Mouse (Mus musculus): ENCODE measurements around the gene Col23a1.

The Col23a1 gene

DNA sequence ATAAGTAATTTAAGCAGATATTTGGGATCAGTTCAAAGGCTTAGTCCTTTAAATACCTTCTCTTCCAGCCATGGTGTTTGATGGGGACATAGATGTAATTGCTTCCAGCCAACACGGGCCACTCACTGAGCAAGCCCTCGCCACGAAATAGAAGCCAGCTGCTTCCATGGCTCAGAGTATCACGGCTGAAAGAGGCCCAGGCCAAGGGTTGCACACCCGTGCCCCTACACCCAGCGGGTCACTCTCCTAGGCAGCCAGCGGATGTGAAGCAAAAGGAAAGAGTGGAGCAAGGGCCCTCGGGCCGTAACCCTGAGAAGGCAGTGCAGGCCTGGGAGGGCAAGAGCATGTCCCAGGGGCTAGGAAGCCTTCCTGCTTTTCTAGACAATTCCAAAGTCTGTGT is 252.7 kb downstream of the Col23a1 start:
- DNase-seq (ENCODE audit: low read depth) = no peak

DNA sequence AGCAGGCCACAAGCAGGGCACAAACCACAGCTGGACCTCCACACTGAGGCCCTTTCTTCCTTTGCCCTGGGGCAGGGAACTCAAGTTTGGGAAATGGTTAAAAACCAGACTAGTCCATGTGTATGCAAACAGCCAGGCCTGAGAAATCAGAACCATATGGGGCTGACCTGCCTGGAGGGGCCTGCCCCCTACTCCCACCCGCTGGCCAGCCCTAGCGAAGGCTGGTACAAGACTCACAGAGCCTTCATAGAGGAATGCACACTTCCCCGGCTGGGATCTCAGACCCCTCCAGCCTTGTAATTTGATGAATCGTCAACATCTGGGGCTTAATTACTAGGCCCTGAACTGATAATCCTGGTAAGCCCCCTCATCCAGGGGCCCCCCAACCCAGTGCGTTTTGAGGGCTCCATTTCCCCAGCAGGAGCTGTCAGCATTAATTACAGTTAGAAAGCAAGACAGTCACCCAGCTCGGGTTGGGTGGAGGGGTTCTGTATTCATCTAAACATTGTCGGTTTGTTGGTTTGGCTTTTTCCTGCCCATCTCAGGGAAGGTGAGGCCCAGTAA is 253.8 kb downstream of the Col23a1 start:
- DNase-seq (ENCODE audit: low read depth) = no peak

GRCm38 (mm10) chr11:51544413-51544812 is 254.7 kb downstream of the Col23a1 start:
- DNase-seq (ENCODE audit: low read depth) = no peak

GRCm38 (mm10) chr11:51545811-51546210 is 256.1 kb downstream of the Col23a1 start:
- no peak for DNase-seq (ENCODE audit: low read depth)

DNA sequence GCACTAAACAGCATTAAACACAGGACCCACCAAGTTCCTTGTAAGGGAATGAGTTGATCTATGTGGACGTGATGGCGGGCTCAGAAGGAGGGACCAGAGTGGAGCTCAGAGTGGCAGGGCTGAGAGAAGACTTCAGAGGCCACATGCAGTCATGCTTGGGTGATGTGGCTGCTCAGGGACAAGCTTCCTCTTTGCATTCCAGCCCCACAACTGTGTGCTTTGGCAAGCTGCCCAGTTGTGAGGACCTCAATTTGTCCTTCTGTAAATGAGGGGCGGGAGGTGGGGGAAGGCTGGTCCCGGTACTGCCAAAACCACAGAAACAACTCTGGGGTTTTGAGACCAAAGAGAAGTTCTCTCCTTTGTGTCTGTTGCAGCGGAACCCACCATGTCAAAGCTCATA is 261.5 kb downstream of the Col23a1 start:
- no peak for DNase-seq (ENCODE audit: low read depth)

DNA sequence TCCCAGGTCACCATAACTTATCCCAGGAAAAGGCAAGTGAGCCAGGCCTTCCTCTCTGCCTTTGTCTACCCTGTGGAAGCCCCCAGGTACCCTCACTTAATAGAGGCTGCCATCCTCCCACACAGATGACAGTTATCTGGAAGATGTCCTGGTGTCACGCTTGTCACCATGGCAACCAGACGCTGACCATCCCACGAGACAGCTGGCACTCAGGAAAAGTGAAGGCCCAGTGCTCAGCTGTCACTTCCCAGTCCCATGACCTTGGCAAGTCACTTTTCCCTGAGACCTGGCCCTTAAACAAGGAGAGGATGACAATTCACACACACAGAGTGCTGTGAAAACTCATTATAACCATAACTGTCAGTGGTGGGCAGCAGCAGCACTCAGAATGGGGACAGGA is 262.4 kb downstream of the Col23a1 start:
- DNase-seq (ENCODE audit: low read depth) = no peak

DNA sequence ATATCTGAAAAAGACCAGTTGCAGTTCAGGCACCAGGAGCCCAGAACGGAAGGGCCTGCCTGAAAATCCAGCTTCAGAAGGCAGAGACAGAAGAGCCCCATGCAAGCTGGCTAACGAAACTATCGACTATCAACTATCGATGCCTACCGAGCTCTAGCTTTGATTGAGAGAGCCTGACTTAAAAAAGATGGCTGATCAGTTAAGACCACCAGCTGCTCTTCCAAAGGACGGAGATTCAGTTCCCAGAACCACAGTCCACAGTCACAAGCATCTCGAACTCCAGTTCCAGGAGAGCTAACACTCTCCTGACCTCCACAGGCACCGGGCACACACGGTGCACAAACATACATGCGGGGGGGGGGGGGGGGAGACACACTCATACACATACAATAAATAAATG is 264.9 kb downstream of the Col23a1 start:
- peak; percentile 25 for DNase-seq (ENCODE audit: low read depth)

DNA sequence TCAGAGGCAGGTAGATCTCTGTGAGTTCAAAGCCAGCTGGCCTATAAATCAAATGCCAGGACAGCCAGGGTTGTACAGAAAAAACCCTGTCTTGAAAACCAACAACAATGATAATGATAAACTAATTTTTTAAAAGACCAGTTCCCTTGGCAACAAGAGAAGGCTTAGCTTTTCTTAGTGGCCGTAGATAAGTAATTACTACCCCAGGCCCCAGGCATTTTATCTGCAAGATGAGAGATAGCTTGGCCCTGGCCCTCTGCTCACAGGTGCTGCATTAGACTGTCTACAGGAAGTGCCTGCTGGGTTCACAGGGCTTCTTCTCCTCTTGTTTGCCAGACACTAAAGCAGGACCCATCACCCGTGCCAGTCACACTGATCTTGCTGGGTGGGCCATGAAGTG is 265.3 kb downstream of the Col23a1 start:
- DNase-seq (ENCODE audit: low read depth) = no peak

DNA sequence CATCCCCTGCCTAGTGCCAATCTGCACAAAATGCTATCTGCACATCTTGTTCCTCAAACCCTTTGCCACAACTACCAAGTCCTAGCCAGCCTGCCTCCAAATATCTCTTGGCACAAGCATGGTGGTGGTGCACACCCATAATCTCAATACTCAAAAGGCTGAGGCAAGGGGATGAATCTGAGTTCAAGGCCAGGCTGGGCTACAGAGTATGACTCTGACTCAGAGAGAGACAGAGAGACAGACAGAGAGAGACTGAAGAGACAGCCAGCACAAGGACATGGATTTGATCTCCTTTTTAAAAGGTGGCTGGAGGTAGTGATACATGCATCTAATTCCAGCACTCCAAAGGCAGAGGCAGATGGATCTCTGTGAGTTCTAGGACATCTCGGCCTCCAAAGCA is 273.6 kb downstream of the Col23a1 start:
- no peak for DNase-seq (ENCODE audit: low read depth)

GRCm38 (mm10) chr11:51565062-51565461 is 275.3 kb downstream of the Col23a1 start:
- no peak for DNase-seq (ENCODE audit: low read depth)

- no peak for DNase-seq (ENCODE audit: low read depth)
These were observed 276.2 kb downstream of the Col23a1 start for GRCm38 (mm10) chr11:51565951-51566350.

- DNase-seq (ENCODE audit: low read depth) = no peak
These were observed 279.1 kb downstream of the Col23a1 start for GRCm38 (mm10) chr11:51568801-51569200.

- DNase-seq (ENCODE audit: low read depth) = no peak
These were observed 286.7 kb downstream of the Col23a1 start for GRCm38 (mm10) chr11:51576454-51576853.

DNA sequence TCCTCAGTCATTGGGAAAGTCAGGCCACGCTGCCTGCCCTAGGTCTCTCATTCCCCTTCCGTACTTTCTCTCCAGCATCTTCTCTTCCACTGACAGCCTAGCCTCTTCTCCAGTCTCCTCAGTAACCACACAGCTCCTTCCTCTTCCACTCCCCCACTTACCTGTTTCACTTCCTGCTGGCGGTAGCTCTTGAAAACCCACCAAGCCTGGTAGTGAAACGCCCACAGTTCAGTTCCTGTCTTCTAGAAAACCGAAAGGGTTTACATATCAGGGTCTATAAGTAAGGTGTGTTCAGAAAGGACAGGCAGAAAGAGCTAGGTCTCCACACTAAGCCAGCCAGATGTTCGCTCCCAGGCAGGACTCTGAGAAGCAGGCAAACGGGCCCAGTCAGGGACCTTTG is 287.9 kb downstream of the Col23a1 start:
- no peak for DNase-seq (ENCODE audit: low read depth)

- no peak for DNase-seq (ENCODE audit: low read depth)
These were observed 289.3 kb downstream of the Col23a1 start for GRCm38 (mm10) chr11:51579024-51579423.

GRCm38 (mm10) chr11:51582713-51583112 is 293.0 kb downstream of the Col23a1 start:
- peak; percentile 81 for DNase-seq (ENCODE audit: low read depth)

DNA sequence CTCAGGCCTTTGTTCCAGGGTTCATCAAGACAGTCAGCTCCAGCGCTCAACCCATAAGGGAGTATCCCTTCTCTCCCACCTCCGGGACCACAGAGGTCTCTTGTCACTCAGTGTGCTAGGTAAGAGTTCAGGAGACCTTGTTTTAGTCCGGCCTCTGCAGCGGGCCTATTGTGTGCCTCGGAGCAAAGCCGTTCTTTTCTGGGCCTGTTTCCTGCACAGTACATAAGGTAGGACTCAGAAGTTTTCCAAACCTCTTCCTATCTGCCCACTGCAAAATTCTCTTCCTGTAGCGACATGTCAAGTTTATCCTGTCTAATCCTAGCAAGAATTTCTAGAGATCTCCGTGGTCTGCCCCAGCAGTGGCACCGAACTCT is 294.3 kb downstream of the Col23a1 start:
- DNase-seq (ENCODE audit: low read depth) = no peak

DNA sequence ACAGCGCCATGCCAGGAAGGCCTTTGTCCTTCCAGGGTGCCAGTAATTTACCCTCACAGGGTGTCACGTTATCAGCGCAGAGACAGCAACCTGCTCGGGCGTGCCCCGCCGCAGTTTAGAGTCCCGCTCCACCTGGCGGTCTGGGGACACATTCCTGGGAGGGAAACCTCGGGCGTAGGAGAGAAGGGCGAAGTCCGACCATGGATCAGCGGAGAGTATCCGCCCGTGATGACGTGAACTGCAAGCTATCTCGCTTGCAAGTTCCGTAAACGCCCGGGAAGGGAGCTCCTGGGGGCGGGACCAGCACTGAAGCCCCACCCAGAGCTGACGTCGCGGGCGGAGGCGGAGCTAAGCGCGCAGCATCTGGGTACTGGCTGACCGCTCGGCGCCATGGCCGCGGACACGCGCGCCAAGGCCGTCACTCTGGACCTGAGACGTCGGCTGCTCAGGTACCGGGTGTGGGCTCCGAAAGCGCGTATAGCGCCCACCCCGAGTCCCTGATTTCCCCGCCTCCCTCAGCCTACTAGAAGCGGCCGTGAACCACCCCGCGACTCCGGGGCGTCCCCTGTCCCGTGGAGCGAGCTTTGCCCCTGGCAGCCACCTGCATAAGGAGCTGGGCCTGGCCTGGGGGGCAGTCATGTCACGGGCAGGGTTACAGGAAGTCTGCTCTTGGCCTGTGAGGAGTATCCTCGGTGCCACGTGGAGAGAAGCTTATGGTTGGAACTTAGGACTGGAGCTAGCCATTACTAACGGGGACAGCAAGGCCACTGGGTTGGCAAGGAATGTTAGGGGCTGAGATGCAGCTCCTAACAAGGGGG is 294.9 kb downstream of the Col23a1 start, which contains the start of gene Phykpl:
Phykpl (plus strand) TSS at position 327 of the 818 bp plus-strand sequence.
- DNase-seq (ENCODE audit: low read depth) = peak; percentile 99

DNA sequence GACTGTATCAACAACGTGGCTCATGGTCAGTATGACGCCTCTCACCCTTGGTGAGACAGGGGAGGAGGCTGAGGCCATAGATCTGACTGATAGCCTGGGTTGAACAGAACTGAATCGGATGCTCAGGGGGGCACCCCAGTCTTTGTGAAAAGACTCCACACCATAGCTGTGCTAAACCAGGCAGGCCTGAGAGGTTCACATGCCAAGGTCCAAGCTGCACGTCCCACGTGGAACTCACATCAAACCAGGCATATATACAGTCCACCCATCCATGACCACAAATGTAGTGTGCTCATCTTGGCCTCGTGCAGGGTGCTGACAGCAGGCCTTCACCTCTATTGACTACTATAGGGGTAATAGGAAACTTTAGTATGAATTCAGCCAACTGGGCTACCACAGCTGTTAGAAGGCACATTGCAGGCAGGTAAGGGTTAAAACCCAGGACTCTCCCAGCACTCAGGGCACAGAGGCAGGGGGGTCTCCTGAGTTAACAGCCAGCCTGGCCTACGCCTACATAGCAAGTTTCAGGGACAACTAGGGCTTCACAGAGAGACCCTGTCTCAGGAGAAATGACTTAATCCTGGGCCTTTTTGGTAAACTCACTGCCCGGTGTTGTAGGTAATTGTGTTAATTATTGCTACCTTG is 296.0 kb downstream of the Col23a1 start:
- DNase-seq (ENCODE audit: low read depth) = peak; percentile 27

DNA sequence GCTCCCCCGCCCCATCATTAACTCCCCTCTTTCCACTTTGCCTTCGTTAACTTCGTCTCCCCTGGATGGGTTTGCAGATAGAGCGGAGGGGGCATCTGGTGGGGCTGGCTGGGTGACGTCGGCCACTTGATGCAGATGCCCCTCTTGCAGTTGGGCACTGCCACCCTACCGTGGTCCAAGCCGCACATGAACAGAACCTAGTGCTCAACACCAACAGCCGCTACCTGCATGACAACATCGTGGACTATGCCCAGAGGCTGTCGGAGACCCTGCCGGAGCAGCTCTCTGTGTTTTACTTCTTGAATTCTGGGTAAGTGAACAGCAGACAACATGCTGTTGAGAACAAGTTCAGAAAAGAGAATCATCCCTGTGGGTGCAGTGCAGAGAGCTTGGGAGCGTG is 296.7 kb downstream of the Col23a1 start:
- no peak for DNase-seq (ENCODE audit: low read depth)

GRCm38 (mm10) chr11:51587059-51587458 is 297.3 kb downstream of the Col23a1 start:
- no peak for DNase-seq (ENCODE audit: low read depth)

DNA sequence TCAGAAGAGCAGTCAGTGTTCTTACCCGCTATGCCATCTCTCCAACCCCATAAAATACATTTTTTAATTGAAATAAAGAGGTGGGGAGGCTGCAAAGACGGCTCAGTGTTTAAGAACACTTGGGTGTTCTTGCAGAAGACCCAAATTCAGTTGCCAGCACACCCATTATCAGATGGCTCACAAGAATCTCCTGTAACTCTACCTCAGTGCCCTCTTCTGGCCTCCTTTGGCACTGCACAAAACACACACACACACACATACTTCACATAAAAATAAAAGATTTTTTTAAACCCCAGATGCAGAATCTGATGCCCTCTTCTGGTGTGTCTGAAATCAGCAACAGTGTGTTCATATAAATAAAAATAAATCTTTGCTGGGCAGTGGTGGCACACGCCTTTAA is 299.1 kb downstream of the Col23a1 start:
- DNase-seq (ENCODE audit: low read depth) = peak; percentile 28

DNA sequence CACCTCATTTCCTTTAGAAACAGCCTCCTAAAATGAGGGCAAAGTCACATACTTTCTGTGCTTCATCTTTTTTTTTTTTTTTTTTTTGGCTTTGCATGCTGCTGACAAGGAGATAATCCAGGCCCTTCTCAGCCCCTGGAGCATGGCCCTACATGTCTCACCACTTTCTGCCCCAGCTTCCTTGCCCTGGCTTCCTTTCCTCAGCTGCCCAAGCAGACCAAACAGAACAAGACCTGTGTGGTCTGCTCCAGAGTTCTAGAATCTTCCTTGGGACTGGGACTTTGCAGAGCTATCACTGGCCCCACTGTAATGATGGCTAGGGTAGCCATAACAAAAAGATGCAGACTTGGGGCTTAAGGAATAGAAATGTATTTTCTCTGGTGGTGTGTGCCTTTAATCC is 300.3 kb downstream of the Col23a1 start:
- no peak for DNase-seq (ENCODE audit: low read depth)

Data from NIH3T3 (cell line).